Mouse (Mus musculus) liver, adult 2 months (tissue): ENCODE measurements around the gene Car5b.

Source experiments
- CTCF ChIP-seq: fragments of 200-500 bp; IDR thresholded peaks from 2 replicates; pipeline ENCODE4 v1.5.1; 2011; ENCODE audit warnings: low read depth, low read length, control low read depth
- POLR2A ChIP-seq: fragments of 200-500 bp; IDR thresholded peaks from 2 replicates; pipeline ENCODE4 v1.6.1; 2011; ENCODE audit warnings: low read length, control low read depth; ENCODE audit not compliant: insufficient read depth; ENCODE audit errors: extremely low read depth

- no peak for TF ChIP-seq CTCF
- no peak for TF ChIP-seq POLR2A
Measured at GRCm38 (mm10) chrX:163944381-163944780, 83.4 kb downstream of the Car5b start.
